Mouse (Mus musculus): ENCODE measurements around the gene Fam172a. TPM values are rescaled to one million over a fixed set of nuclear protein-coding genes. Genes with fewer than 3 reads are reported as not detected.
A peak's percentile ranks its signal among the peaks of the same experiment; 100 is the strongest.

Gene Fam172a
- polyA plus RNA-seq, 1 experiment from 2014 or later: 34.6 TPM

DNA sequence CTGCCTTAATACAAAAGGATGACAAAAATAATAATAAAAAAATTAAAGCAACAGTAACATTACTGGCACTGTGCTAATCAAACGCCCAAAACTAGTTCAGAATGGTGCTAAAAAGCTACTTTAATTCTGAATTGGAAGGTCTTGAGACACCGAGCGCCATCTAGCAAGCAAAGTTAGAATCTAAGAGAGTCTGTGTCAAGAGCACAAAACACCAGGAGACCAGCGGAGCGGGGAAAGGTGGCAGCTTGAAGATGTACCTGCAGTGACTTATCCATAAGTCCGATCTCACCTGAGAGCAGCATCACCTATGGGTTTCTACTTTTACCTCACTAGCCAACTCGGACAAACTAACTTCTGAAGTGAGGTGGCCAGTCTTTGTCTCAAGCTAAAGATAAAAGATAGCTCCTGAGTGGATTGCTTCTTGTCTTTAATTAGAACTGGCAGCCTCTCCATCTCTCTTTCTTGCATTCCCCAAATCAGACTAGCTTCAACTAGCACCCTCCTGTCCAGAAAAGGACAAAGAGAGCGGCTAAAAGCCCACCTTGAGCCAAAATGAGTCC is 474.1 kb downstream of the Fam172a start:
- WGBS: 2% methylated on average over 8 of the region's 8 CpGs
- Histone ChIP-seq H3K9me3 (no peaks in the 10 kb centered on the region), H3K4me3 (no peak overlapping the region), H3K36me3 (no peaks in the 10 kb centered on the region), H3K27ac (no peak overlapping the region), H3K9ac (no peak overlapping the region), H3K27me3 (peaks cover 92% of the 10 kb centered on the region), H3K4me2 (no peak overlapping the region), H3K4me1 (peaks cover 12% of the 10 kb centered on the region)
- ATAC-seq (ENCODE audit: insufficient number of reproducible peaks, low FRiP score, low TSS enrichment, low read depth): no peak

GRCm38 (mm10) chr13:78177381-78177950 is 475.6 kb downstream of the Fam172a start:
- Histone ChIP-seq H3K36me3 (no peaks in the 10 kb centered on the region), H3K9ac (no peak overlapping the region), H3K27me3 (peaks cover 94% of the 10 kb centered on the region), H3K9me3 (no peaks in the 10 kb centered on the region), H3K4me1 (peaks cover 21% of the 10 kb centered on the region), H3K4me3 (no peak overlapping the region), H3K4me2 (no peak overlapping the region), H3K27ac (no peak overlapping the region)
- ATAC-seq (ENCODE audit: insufficient number of reproducible peaks, low FRiP score, low TSS enrichment, low read depth): no peak
- 5% methylated on average over 5 of the region's 5 CpGs for WGBS

DNA sequence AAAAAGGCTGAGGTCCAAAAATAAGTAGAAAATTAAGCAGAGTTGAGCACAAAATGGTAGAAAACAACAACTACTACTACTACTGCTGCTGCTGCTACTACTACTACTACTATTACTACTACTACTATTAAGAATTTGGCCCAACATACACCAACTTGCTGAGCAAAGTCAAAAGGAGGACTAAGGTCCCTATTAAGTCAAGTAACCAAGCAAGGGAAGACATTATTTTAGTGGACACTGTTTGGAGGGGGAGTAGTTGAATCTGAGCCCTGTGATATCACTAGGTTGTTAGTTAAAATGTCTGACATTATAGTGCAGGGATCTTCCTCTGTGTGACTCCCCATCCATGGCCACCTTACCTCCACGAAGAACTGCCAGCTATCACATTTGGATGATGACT is 476.2 kb downstream of the Fam172a start:
- no peak overlapping the region for H3K9ac ChIP-seq
- no peak overlapping the region for H3K27ac ChIP-seq
- H3K4me2 ChIP-seq: no peak overlapping the region
- peaks cover 94% of the 10 kb centered on the region for H3K27me3 ChIP-seq
- no peaks in the 10 kb centered on the region for H3K9me3 ChIP-seq
- ATAC-seq (ENCODE audit: insufficient number of reproducible peaks, low FRiP score, low TSS enrichment, low read depth): no peak
- peaks cover 21% of the 10 kb centered on the region for H3K4me1 ChIP-seq
- H3K36me3 ChIP-seq: no peaks in the 10 kb centered on the region
- WGBS: 4% methylated on average over 1 of the region's 1 CpGs
- H3K4me3 ChIP-seq: no peak overlapping the region

GRCm38 (mm10) chr13:78178771-78179170 is 476.9 kb downstream of the Fam172a start:
- Histone ChIP-seq H3K4me3 (no peak overlapping the region), H3K9ac (no peak overlapping the region), H3K27me3 (peaks cover 97% of the 10 kb centered on the region), H3K27ac (no peak overlapping the region), H3K9me3 (no peaks in the 10 kb centered on the region), H3K4me1 (peaks cover 21% of the 10 kb centered on the region), H3K4me2 (no peak overlapping the region), H3K36me3 (no peaks in the 10 kb centered on the region)
- no peak for ATAC-seq (ENCODE audit: insufficient number of reproducible peaks, low FRiP score, low TSS enrichment, low read depth)
- 6% methylated on average over 5 of the region's 5 CpGs for WGBS

DNA sequence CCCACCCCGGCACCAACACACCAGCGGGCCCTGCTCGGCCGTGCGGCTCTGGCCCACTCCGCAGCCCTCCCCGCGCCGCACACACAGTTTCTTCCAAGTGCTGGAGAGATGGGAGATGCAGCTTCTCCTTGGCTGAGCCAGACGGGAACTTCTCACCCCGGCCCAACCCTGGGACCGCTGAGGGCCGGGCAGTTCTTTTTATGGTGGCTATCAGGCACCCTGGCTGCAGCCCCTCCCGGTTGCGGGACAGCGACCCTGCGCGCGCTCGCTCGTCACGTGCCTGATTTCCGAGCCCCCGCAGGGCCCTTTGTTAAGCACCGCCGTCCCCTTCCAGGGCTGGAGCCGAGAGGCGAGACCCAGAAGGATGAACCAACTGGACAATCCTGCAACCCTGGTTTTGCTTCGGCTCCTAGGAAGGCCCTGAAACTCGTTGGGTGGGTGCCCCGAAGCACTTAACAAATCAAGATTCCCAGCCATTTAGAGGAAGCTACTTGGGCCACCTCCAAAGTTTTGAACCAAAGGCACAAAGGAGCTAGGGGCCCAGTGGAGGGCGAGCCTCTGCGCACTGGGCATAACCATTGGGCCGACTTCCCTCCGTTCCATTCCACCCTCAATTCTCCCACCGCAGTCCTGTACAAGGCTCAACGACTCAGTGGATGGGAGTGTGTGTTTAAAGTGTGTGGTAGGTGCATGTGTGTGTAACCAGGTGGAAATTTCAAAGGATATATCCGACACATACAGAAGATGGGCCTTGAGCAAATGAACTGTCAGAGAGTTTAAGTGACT is 477.7 kb downstream of the Fam172a start:
- WGBS: 3% methylated on average over 38 of the region's 38 CpGs
- H3K27ac ChIP-seq: no peak overlapping the region
- H3K9ac ChIP-seq: no peak overlapping the region

DNA sequence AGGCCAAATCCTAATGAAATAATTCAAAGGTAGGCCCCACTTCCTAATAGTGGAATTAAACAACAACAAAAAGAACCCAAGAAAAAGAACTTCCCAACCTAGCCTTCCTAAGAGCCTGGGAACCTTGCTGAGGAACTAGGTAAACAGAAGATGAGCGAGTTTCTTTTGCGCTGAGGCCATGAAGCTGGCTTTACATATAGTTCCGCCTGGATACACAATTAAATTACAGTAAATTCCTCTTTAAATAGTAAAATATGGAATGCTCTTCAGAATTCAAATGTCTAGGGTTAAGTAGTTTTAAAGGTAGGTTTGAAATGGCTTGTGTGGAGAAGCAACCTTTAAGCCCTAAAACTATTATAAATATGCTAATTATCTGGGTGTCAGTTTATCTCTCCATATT is 478.4 kb downstream of the Fam172a start:
- H3K27ac ChIP-seq: no peak overlapping the region
- WGBS: 18% methylated on average over 3 of the region's 3 CpGs
- no peaks in the 10 kb centered on the region for H3K9me3 ChIP-seq
- no peaks in the 10 kb centered on the region for H3K36me3 ChIP-seq
- no peak overlapping the region for H3K9ac ChIP-seq
- no peak overlapping the region for H3K4me2 ChIP-seq
- peaks cover 95% of the 10 kb centered on the region for H3K27me3 ChIP-seq
- H3K4me1 ChIP-seq: peaks cover 21% of the 10 kb centered on the region
- H3K4me3 ChIP-seq: no peak overlapping the region
- no peak for ATAC-seq (ENCODE audit: insufficient number of reproducible peaks, low FRiP score, low TSS enrichment, low read depth)

More for the DNA sequence above, 477.7 kb downstream of the Fam172a start:
- Histone ChIP-seq H3K36me3 (no peaks in the 10 kb centered on the region), H3K4me2 (peak overlapping the region; percentile 29), H3K4me3 (peak overlapping the region; percentile 20), H3K4me1 (peaks cover 21% of the 10 kb centered on the region), H3K27me3 (peaks cover 95% of the 10 kb centered on the region), H3K9me3 (no peaks in the 10 kb centered on the region)
- ATAC-seq (ENCODE audit: insufficient number of reproducible peaks, low FRiP score, low TSS enrichment, low read depth): no peak

GRCm38 (mm10) chr13:78181071-78181929 is 479.5 kb downstream of the Fam172a start:
- no peaks in the 10 kb centered on the region for H3K36me3 ChIP-seq
- H3K4me2 ChIP-seq: peak overlapping the region; percentile 19
- H3K4me1 ChIP-seq: peaks cover 21% of the 10 kb centered on the region
- H3K9ac ChIP-seq: no peak overlapping the region
- ATAC-seq (ENCODE audit: insufficient number of reproducible peaks, low FRiP score, low TSS enrichment, low read depth): no peak
- H3K27ac ChIP-seq: no peak overlapping the region
- H3K27me3 ChIP-seq: peaks cover 95% of the 10 kb centered on the region
- H3K9me3 ChIP-seq: no peaks in the 10 kb centered on the region
- peak overlapping the region; percentile 10; the same call in 1 of the 2 replicates for H3K4me3 ChIP-seq
- WGBS: under 1% methylated on average over 44 of the region's 44 CpGs

DNA sequence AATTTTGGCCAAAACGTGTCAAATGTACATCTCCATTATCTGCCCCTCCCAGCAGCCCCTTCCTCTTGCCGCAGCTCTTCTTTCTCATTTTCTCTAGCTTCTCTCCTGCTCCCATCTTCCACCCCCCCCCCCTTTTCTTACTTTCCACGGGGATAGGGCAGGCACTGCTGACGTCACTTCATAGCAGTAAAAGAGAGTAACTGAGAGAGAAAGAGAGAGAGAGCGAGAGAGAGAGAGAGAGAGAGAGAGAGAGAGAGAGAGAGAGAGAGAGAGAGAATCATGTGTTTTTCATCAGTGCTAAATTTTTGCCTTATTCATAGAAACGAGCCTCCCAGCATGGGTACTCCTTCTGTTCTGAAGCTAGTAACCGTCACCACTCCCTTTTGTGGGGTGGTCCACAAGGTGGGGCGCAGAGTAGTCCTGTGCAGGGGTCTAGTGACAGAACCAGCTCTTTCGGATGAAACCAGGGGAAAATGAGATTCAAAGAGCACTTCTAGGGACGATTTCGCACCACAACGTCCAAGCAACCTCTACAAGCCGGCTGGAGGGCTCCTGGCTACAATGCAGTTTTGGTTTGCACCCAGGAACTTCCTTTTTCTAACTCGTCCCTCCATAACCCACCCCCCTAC is 480.2 kb downstream of the Fam172a start:
- WGBS: under 1% methylated on average over 13 of the region's 14 CpGs
- ATAC-seq (ENCODE audit: insufficient number of reproducible peaks, low FRiP score, low TSS enrichment, low read depth): no peak
- peaks cover 95% of the 10 kb centered on the region for H3K27me3 ChIP-seq
- no peaks in the 10 kb centered on the region for H3K36me3 ChIP-seq
- H3K9ac ChIP-seq: no peak overlapping the region
- H3K4me1 ChIP-seq: peaks cover 21% of the 10 kb centered on the region
- H3K9me3 ChIP-seq: no peaks in the 10 kb centered on the region
- H3K4me2 ChIP-seq: peak overlapping the region; percentile 19; the same call in 1 of the 2 replicates
- no peak overlapping the region for H3K27ac ChIP-seq
- no peak overlapping the region for H3K4me3 ChIP-seq

- peaks cover 21% of the 10 kb centered on the region for H3K4me1 ChIP-seq
- H3K9ac ChIP-seq: no peak overlapping the region
- no peak overlapping the region for H3K27ac ChIP-seq
- H3K4me3 ChIP-seq: no peak overlapping the region
- H3K9me3 ChIP-seq: no peaks in the 10 kb centered on the region
- H3K27me3 ChIP-seq: peaks cover 97% of the 10 kb centered on the region
- 6% methylated on average over 5 of the region's 5 CpGs for WGBS
- H3K36me3 ChIP-seq: no peaks in the 10 kb centered on the region
- no peak for ATAC-seq (ENCODE audit: insufficient number of reproducible peaks, low FRiP score, low TSS enrichment, low read depth)
- no peak overlapping the region for H3K4me2 ChIP-seq
Measured at GRCm38 (mm10) chr13:78183004-78183403, 481.2 kb downstream of the Fam172a start.

GRCm38 (mm10) chr13:78183986-78184385 is 482.2 kb downstream of the Fam172a start:
- WGBS: 12% methylated on average over 5 of the region's 5 CpGs
- H3K36me3 ChIP-seq: no peaks in the 10 kb centered on the region
- H3K4me3 ChIP-seq: no peak overlapping the region
- no peak overlapping the region for H3K4me2 ChIP-seq
- H3K27me3 ChIP-seq: peaks cover 97% of the 10 kb centered on the region
- no peak overlapping the region for H3K27ac ChIP-seq
- peaks cover 21% of the 10 kb centered on the region for H3K4me1 ChIP-seq
- no peak overlapping the region for H3K9ac ChIP-seq
- H3K9me3 ChIP-seq: no peaks in the 10 kb centered on the region
- ATAC-seq (ENCODE audit: insufficient number of reproducible peaks, low FRiP score, low TSS enrichment, low read depth): no peak

DNA sequence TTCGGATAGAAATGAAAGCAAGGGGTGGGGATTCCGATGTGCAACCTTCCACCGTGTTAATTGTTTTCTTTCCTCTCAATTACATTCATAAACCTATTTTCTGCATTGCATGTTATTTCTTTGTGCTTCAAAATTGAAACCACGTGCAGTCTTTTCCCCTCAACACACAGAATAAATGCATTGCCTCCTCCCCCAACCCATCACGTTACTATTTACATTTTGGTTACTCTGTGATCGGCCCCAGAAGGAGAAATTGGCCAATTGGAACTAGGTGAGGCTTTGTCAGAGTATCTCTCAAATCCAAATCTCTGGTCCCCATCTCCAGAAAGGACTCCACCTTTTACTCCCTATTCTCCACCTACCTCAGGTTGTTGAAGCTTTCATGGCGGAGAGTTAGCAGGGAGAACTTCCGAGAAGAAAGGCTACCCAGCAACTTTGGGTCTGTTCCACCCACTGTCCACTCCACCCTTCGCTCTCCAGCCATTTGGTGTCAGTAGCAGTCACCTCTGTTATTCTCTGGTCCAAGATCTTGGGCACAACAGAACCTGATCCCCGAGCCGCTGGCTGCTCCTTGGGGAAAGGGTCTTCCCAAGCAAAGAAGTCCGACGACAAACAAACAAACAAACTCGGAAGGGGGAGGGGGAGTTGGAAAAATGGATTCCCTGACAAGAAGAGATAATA is 483.1 kb downstream of the Fam172a start:
- H3K4me1 ChIP-seq: peaks cover 13% of the 10 kb centered on the region
- no peak overlapping the region for H3K9ac ChIP-seq
- H3K27ac ChIP-seq: no peak overlapping the region
- ATAC-seq (ENCODE audit: insufficient number of reproducible peaks, low FRiP score, low TSS enrichment, low read depth): no peak
- no peak overlapping the region for H3K4me3 ChIP-seq
- H3K36me3 ChIP-seq: no peaks in the 10 kb centered on the region
- 6% methylated on average over 14 of the region's 14 CpGs for WGBS
- peaks cover 94% of the 10 kb centered on the region for H3K27me3 ChIP-seq
- H3K9me3 ChIP-seq: no peaks in the 10 kb centered on the region
- H3K4me2 ChIP-seq: no peak overlapping the region
